Mouse (Mus musculus) forebrain, embryonic 13.5 days (tissue): ENCODE results near the gene Extl1. TPM values are rescaled to one million over a fixed set of nuclear protein-coding genes. Genes with fewer than 3 reads are reported as not detected.
"Not testable (repeated sequence)": the region's sequence is repeated elsewhere in the genome, so short reads cannot be mapped to it uniquely, and the experiment has no call there.

ENCODE experiments used
- ATAC-seq: fragments of 200-750 bp; cut with Nextera tagmentation; 2 replicates; pipeline ENCODE4 v1.8.0; 2017
- H3K27ac ChIP-seq: fragments of 300-500 bp; sonication (generic); 2 replicates; pipeline ENCODE4 v1.5.1; 2015; ENCODE audit warnings: inconsistent platforms, mild to moderate bottlenecking, moderate library complexity
- H3K27me3 ChIP-seq: fragments of 300-500 bp; sonication (generic); 2 replicates; pipeline ENCODE4 v1.6.1; 2015; ENCODE audit warnings: mild to moderate bottlenecking, inconsistent platforms
- H3K36me3 ChIP-seq: fragments of 300-500 bp; sonication (generic); 2 replicates; pipeline ENCODE4 v1.6.1; 2015; ENCODE audit warnings: mild to moderate bottlenecking, inconsistent platforms; ENCODE audit not compliant: poor library complexity, severe bottlenecking
- H3K4me1 ChIP-seq: fragments of 300-500 bp; sonication (generic); 2 replicates; pipeline ENCODE4 v1.6.1; 2015; ENCODE audit warnings: inconsistent platforms
- H3K4me2 ChIP-seq: fragments of 300-500 bp; sonication (generic); 2 replicates; pipeline ENCODE4 v1.6.1; 2015; ENCODE audit warnings: inconsistent platforms, mild to moderate bottlenecking, moderate library complexity
- H3K4me3 ChIP-seq: fragments of 300-500 bp; sonication (generic); 2 replicates; pipeline ENCODE4 v1.5.1; 2015; ENCODE audit warnings: mild to moderate bottlenecking, inconsistent platforms
- H3K9ac ChIP-seq: fragments of 300-500 bp; sonication (generic); 2 replicates; pipeline ENCODE4 v1.6.1; 2015; ENCODE audit warnings: mild to moderate bottlenecking, inconsistent platforms
- H3K9me3 ChIP-seq: fragments of 300-500 bp; sonication (generic); replicated peaks from 2 replicates; pipeline ENCODE4 v1.6.1; 2016; ENCODE audit warnings: inconsistent platforms
- WGBS: fragments of 180-500 bp; shearing (Covaris S2); methylation state at CpG from one replicate; pipeline ENCODE4 v1.1.7; 2015; 5-methylcytosine and 5-hydroxymethylcytosine counted together
- polyA plus RNA-seq: library from polyadenylated mRNA; unstranded; fragments of >200 nt; fragmentation: Nextera tagmentation; extraction: Ambion mirVana; gene quantifications from 2 replicates; pipeline ENCODE4 v1.2.1, GENCODE M21; 2015

Extl1 gene
- polyA plus RNA-seq = 0.12 and 0.37 TPM in 2 replicates

- H3K36me3 ChIP-seq, H3K27ac ChIP-seq, H3K4me1 ChIP-seq, H3K27me3 ChIP-seq, H3K4me2 ChIP-seq, H3K9ac ChIP-seq, H3K9me3 ChIP-seq, H3K4me3 ChIP-seq, ATAC-seq: not testable (repeated sequence)
- 100% methylated on average over 2 of the region's 6 CpGs for WGBS
These were observed at the start of gene Extl1 for GRCm38 (mm10) chr4:134383750-134384149. Gene Extl1, minus strand, starts transcription at chr4:134383850.

DNA sequence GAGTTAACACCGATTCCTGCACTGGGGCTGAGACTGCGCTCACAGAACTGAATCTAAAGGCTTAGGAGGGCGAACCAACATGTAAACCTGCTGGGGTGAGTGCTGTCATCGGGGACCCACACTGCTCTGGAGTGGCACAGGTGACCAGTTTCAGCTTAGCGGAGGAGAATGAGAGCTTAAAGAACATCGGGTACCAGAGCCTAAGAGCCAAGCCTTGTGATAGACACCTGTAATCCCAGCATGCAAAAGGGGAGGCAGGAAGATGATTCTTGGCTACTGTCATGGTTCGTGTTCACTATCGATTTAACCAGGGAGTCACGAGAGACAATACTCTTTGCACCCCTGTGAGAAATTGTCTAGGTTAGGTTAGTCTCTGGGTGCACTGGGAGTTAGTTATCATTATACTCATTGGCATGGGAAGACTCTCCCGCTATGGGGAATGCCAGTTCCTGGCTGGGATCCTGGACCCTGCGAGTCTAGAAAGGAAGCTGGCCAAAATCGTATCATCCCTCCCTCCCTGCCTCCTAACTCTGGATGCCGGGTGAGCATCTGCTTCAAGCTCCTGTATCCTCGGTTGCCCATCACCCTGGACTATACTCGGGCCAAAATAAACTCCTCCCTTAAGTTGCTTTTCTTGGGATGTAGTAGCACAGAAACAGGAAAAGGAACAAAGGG lies 49.2 kb upstream of the Extl1 start:
- Histone ChIP-seq H3K9me3 (no peaks in the 10 kb centered on the region), H3K36me3 (no peaks in the 10 kb centered on the region), H3K4me3 (no peak overlapping the region), H3K4me2 (no peak overlapping the region), H3K4me1 (peaks cover 26% of the 10 kb centered on the region), H3K27ac (no peak overlapping the region), H3K27me3 (no peaks in the 10 kb centered on the region), H3K9ac (no peak overlapping the region)
- ATAC-seq = no peak
- 89% methylated on average over 15 of the region's 15 CpGs for WGBS

DNA sequence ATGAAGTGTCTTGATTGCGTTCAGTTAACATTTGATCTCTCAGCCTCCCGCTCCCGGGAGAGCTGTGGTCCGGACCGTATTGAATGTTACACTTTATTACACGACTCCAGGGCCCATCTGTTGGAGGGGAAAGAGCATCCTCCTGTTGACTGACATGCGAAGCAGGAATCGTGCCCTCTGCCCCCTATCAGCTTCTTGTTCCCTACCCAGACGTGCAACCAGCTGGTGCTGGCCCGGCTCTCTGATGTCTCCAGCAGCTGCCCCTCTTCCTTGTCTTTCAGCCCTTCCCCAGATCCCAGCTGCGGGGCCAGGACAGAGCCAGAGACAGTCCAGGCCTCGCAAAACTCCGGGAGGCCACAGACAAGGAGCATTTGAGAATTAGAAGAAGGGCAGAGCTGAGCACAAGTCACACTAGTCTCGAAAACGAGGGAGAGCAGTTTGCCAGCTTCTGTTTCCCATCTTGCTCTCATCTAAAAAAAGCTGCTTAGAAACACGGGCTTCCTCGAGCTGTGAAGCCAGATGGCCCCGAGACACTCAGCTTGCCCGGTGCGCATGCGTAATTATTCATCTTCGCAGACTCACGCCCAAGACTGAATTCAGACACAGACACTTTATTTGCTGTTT lies 46.8 kb upstream of the Extl1 start:
- H3K27ac ChIP-seq = peak overlapping the region; percentile 99
- no peak overlapping the region for H3K4me3 ChIP-seq
- H3K36me3 ChIP-seq = no peaks in the 10 kb centered on the region
- H3K9ac ChIP-seq = peak overlapping the region; percentile 48; the same call in 1 of the 2 replicates
- peaks cover 26% of the 10 kb centered on the region for H3K4me1 ChIP-seq
- peak overlapping the region; percentile 46 for H3K4me2 ChIP-seq
- peak; percentile 86 for ATAC-seq
- no peaks in the 10 kb centered on the region for H3K27me3 ChIP-seq
- 33% methylated on average over 23 of the region's 23 CpGs for whole genome bisulfite sequencing
- H3K9me3 ChIP-seq = no peaks in the 10 kb centered on the region

- Histone ChIP-seq H3K9ac (no peak overlapping the region), H3K27me3 (no peaks in the 10 kb centered on the region), H3K9me3 (no peaks in the 10 kb centered on the region), H3K27ac (0 out of 2 replicates have a peak overlapping the region, but pooled peaks have one; percentile 25), H3K4me1 (peaks cover 7% of the 10 kb centered on the region), H3K4me3 (no peak overlapping the region), H3K36me3 (no peaks in the 10 kb centered on the region), H3K4me2 (no peak overlapping the region)
- no peak for ATAC-seq
- 81% methylated on average over 7 of the region's 7 CpGs for WGBS
These were observed 41.4 kb upstream of the Extl1 start for GRCm38 (mm10) chr4:134425088-134425487.

DNA sequence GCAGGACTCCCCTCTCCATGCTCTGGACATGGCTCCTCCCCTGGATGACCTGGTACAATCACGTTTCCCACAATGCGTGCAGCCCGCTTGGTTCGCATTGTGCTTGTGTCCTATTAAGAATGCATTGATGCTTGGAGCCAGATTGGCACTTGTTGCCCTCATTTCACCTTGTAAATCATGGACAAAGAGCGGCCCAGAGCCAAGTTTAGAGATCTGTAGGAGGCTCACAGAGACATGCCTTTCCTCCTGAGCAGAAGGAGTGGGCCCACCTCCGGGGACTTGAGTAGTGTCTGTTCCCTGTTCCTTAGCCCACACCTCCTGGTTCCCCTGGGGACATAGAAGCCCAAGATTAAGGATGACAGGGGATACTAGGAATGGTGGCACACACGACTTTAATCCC lies 40.3 kb upstream of the Extl1 start:
- Histone ChIP-seq H3K9me3 (no peaks in the 10 kb centered on the region), H3K4me2 (no peak overlapping the region), H3K9ac (no peak overlapping the region), H3K27me3 (no peaks in the 10 kb centered on the region), H3K4me3 (no peak overlapping the region), H3K36me3 (no peaks in the 10 kb centered on the region), H3K27ac (no peak overlapping the region), H3K4me1 (no peaks in the 10 kb centered on the region)
- no peak for ATAC-seq
- WGBS = 83% methylated on average over 7 of the region's 7 CpGs

DNA sequence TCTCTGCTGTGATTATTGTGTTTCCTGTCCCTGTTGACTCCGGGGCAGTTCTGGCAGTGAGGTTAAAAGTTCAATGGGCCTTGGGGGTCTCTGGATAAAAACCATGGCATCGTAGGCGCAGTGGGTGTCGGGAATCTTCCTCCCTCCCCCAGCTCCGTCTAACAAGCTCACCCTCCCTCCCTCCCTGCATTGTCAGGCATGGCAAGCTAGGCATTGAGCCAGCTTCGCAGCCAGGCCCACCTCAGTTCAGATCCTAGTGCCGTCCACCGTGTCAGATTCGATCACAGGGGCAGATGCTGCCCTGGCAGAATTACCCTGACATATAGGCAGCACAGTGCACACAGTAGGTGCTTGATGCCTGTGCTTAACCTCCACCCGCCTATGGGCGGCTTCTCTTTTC lies 38.3 kb upstream of the Extl1 start:
- Histone ChIP-seq H3K9ac (no peak overlapping the region), H3K4me1 (no peaks in the 10 kb centered on the region), H3K27me3 (no peaks in the 10 kb centered on the region), H3K9me3 (no peaks in the 10 kb centered on the region), H3K36me3 (peaks cover 11% of the 10 kb centered on the region; the same call in 1 of the 2 replicates), H3K4me3 (no peak overlapping the region), H3K4me2 (no peak overlapping the region), H3K27ac (no peak overlapping the region)
- 67% methylated on average over 11 of the region's 11 CpGs for WGBS
- no peak for ATAC-seq

- Histone ChIP-seq H3K27ac (no peak overlapping the region), H3K9me3 (no peaks in the 10 kb centered on the region), H3K4me1 (no peaks in the 10 kb centered on the region), H3K4me2 (no peak overlapping the region), H3K27me3 (no peaks in the 10 kb centered on the region), H3K36me3 (peaks cover 14% of the 10 kb centered on the region; the same call in 1 of the 2 replicates), H3K4me3 (no peak overlapping the region), H3K9ac (no peak overlapping the region)
- WGBS = 80% methylated on average over 7 of the region's 7 CpGs
- ATAC-seq = no peak
These were observed 33.5 kb upstream of the Extl1 start for GRCm38 (mm10) chr4:134417111-134417510.

- no peak for ATAC-seq
- Histone ChIP-seq H3K27ac (no peak overlapping the region), H3K9me3 (no peaks in the 10 kb centered on the region), H3K9ac (no peak overlapping the region), H3K36me3 (peaks cover 14% of the 10 kb centered on the region; the same call in 1 of the 2 replicates), H3K4me2 (no peak overlapping the region), H3K27me3 (no peaks in the 10 kb centered on the region), H3K4me1 (no peaks in the 10 kb centered on the region), H3K4me3 (no peak overlapping the region)
- WGBS = 72% methylated on average over 15 of the region's 15 CpGs
These were observed 33.0 kb upstream of the Extl1 start for GRCm38 (mm10) chr4:134416602-134417001.

GRCm38 (mm10) chr4:134416177-134416576 lies 32.5 kb upstream of the Extl1 start:
- Histone ChIP-seq H3K27ac (no peak overlapping the region), H3K9me3 (no peaks in the 10 kb centered on the region), H3K4me2 (no peak overlapping the region), H3K9ac (no peak overlapping the region), H3K4me1 (no peaks in the 10 kb centered on the region), H3K27me3 (no peaks in the 10 kb centered on the region), H3K4me3 (no peak overlapping the region), H3K36me3 (peaks cover 14% of the 10 kb centered on the region; the same call in 1 of the 2 replicates)
- WGBS = 85% methylated on average over 17 of the region's 17 CpGs
- ATAC-seq = no peak

DNA sequence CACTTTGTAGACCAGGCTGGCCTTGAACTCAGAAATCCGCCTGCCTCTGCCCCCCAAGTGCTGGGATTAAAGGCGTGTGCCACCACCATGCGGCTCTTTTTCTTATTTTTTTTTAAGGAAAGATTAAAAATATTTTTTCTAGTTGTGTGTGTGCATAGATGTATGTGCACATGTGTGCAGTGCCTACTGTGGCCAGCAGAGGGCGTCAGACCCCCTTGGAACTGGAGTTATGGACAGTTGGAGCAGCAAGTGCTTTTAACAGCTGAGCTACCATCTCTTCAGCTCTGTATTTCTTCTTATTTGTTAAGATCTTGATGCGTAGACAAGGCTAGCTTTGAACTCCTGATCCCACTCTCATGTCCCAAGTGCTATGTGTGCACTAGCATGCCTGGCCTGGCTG lies 25.6 kb upstream of the Extl1 start:
- Histone ChIP-seq H3K27ac (no peak overlapping the region), H3K4me1 (no peaks in the 10 kb centered on the region), H3K9me3 (no peaks in the 10 kb centered on the region), H3K36me3 (0 out of 2 replicates have a peak, but pooled peaks cover 3% of the 10 kb centered on the region), H3K9ac (no peak overlapping the region), H3K4me3 (no peak overlapping the region), H3K4me2 (no peak overlapping the region), H3K27me3 (no peaks in the 10 kb centered on the region)
- WGBS = 72% methylated on average over 5 of the region's 5 CpGs
- ATAC-seq = no peak

- no peak overlapping the region for H3K9ac ChIP-seq
- H3K4me2 ChIP-seq = no peak overlapping the region
- H3K27ac ChIP-seq = no peak overlapping the region
These were observed 20.1 kb upstream of the Extl1 start for GRCm38 (mm10) chr4:134403721-134404120.

GRCm38 (mm10) chr4:134402571-134403262 lies 19.1 kb upstream of the Extl1 start:
- Histone ChIP-seq H3K27me3 (no peaks in the 10 kb centered on the region), H3K4me2 (no peak overlapping the region), H3K9me3 (no peaks in the 10 kb centered on the region), H3K27ac (no peak overlapping the region), H3K9ac (no peak overlapping the region), H3K4me1 (peaks cover 34% of the 10 kb centered on the region), H3K4me3 (no peak overlapping the region), H3K36me3 (no peaks in the 10 kb centered on the region)
- ATAC-seq = no peak
- 79% methylated on average over 16 of the region's 16 CpGs for WGBS

More at GRCm38 (mm10) chr4:134403721-134404120, 20.1 kb upstream of the Extl1 start:
- H3K4me3 ChIP-seq = no peak overlapping the region
- H3K9me3 ChIP-seq = no peaks in the 10 kb centered on the region
- no peaks in the 10 kb centered on the region for H3K27me3 ChIP-seq
- H3K4me1 ChIP-seq = peaks cover 33% of the 10 kb centered on the region
- no peaks in the 10 kb centered on the region for H3K36me3 ChIP-seq
- ATAC-seq = no peak
- 57% methylated on average over 7 of the region's 7 CpGs for WGBS
